Mouse (Mus musculus): Measurements from ENCODE around the gene Fmnl3. TPM values are rescaled to one million over a fixed set of nuclear protein-coding genes. Genes with fewer than 3 reads are reported as not detected.

Gene Fmnl3
- polyA plus RNA-seq, 1 experiment, result 10.2 TPM

- Histone ChIP-seq H3K4me1 (ENCODE audit: control insufficient read depth, insufficient read depth, low read length) (no peaks in the 10 kb centered on the region), H3K9me3 (replicated peaks; ENCODE audit: control insufficient read depth, insufficient read depth, low read length, poor library complexity, severe bottlenecking) (no peaks in the 10 kb centered on the region), H3K4me3 (ENCODE audit: low read depth, low read length) (no peak overlapping the region), H3K27me3 (ENCODE audit: control insufficient read depth, insufficient read depth, low read length, poor library complexity, severe bottlenecking) (no peaks in the 10 kb centered on the region), H3K36me3 (ENCODE audit: control insufficient read depth, insufficient read depth, low read length, poor library complexity, severe bottlenecking) (peaks cover 35% of the 10 kb centered on the region), H3K9ac (ENCODE audit: low read depth, poor library complexity, severe bottlenecking) (no peak overlapping the region), H3K27ac (ENCODE audit: insufficient read depth, low read length) (no peak overlapping the region)
- no peak for TF ChIP-seq EP300 (IDR thresholded peaks at IDR 0.05; ENCODE audit: insufficient read depth, low read depth, low read length)
- no peak for TF ChIP-seq CTCF (IDR thresholded peaks at IDR 0.05; ENCODE audit: low read depth, low read length)
- no peak for TF ChIP-seq POLR2A (IDR thresholded peaks at IDR 0.05; ENCODE audit: insufficient read depth, low read length)
These were observed 59.7 kb downstream of the Fmnl3 start for GRCm38 (mm10) chr15:99310617-99311016.

DNA sequence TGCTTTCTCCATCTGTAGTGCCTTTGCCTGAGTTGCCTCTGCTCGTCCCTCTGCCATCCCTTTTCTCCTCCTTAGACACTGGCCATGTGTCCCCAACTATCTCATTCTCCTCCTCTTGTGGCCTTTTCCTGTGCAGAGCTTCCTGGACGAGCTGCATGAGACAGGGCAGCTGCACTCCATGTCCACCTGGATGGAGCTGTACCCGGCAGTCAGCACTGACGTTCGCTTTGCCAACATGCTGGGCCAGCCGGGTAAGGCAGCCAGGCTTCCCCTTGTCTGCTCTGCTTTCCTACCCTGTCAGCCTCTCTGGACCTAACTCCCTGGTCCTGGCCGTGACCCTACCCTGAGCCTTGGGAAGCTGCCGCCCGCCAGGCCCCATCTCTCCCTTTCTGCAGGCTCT lies 60.7 kb downstream of the Fmnl3 start:
- Histone ChIP-seq H3K36me3 (ENCODE audit: control insufficient read depth, insufficient read depth, low read length, poor library complexity, severe bottlenecking) (peaks cover 37% of the 10 kb centered on the region), H3K27ac (ENCODE audit: insufficient read depth, low read length) (no peak overlapping the region)

GRCm38 (mm10) chr15:99307476-99307875 lies 62.8 kb downstream of the Fmnl3 start:
- Histone ChIP-seq H3K4me3 (ENCODE audit: low read depth, low read length) (no peak overlapping the region), H3K4me1 (ENCODE audit: control insufficient read depth, insufficient read depth, low read length) (no peaks in the 10 kb centered on the region), H3K9me3 (replicated peaks; ENCODE audit: control insufficient read depth, insufficient read depth, low read length, poor library complexity, severe bottlenecking) (no peaks in the 10 kb centered on the region), H3K27me3 (ENCODE audit: control insufficient read depth, insufficient read depth, low read length, poor library complexity, severe bottlenecking) (no peaks in the 10 kb centered on the region), H3K27ac (ENCODE audit: insufficient read depth, low read length) (no peak overlapping the region), H3K36me3 (ENCODE audit: control insufficient read depth, insufficient read depth, low read length, poor library complexity, severe bottlenecking) (peaks cover 37% of the 10 kb centered on the region), H3K9ac (ENCODE audit: low read depth, poor library complexity, severe bottlenecking) (no peak overlapping the region)
- TF ChIP-seq POLR2A (IDR thresholded peaks at IDR 0.05; ENCODE audit: insufficient read depth, low read length) (no peak), CTCF (IDR thresholded peaks at IDR 0.05; ENCODE audit: low read depth, low read length) (no peak), EP300 (IDR thresholded peaks at IDR 0.05; ENCODE audit: insufficient read depth, low read depth, low read length) (no peak)

More for the DNA sequence above, 60.7 kb downstream of the Fmnl3 start:
- Histone ChIP-seq H3K27me3 (ENCODE audit: control insufficient read depth, insufficient read depth, low read length, poor library complexity, severe bottlenecking) (no peaks in the 10 kb centered on the region), H3K9ac (ENCODE audit: low read depth, poor library complexity, severe bottlenecking) (no peak overlapping the region), H3K4me3 (ENCODE audit: low read depth, low read length) (no peak overlapping the region), H3K9me3 (replicated peaks; ENCODE audit: control insufficient read depth, insufficient read depth, low read length, poor library complexity, severe bottlenecking) (no peaks in the 10 kb centered on the region), H3K4me1 (ENCODE audit: control insufficient read depth, insufficient read depth, low read length) (no peaks in the 10 kb centered on the region)
- TF ChIP-seq EP300 (IDR thresholded peaks at IDR 0.05; ENCODE audit: insufficient read depth, low read depth, low read length), result no peak
- no peak for TF ChIP-seq POLR2A (IDR thresholded peaks at IDR 0.05; ENCODE audit: insufficient read depth, low read length)
- TF ChIP-seq CTCF (IDR thresholded peaks at IDR 0.05; ENCODE audit: low read depth, low read length), result no peak

DNA sequence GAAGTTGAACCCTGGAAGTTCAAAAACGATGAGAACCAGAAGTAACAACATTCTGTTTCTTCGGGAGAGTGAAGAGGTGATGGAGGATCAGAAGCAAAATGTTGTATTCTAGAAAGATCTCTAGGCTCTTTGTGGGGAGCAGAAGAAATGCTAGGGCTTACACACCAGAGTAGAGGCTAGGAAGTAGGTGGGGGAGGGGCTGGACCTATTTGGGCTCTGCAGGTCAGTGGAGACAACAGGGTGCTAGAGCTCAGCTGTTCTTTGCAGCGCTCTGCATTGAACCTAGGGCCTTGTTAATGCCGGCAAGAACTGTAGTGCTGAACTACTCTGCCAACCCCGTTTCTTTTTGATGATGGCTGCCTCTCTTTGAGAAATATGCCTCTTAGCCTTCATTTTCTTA lies 74.1 kb downstream of the Fmnl3 start:
- TF ChIP-seq EP300 (IDR thresholded peaks at IDR 0.05; ENCODE audit: insufficient read depth, low read depth, low read length) (no peak), POLR2A (IDR thresholded peaks at IDR 0.05; ENCODE audit: insufficient read depth, low read length) (no peak)
- H3K4me1 ChIP-seq (ENCODE audit: control insufficient read depth, insufficient read depth, low read length), result no peaks in the 10 kb centered on the region
- peak overlapping the region; percentile 91; the same call in 1 of the 2 replicates for H3K27ac ChIP-seq (ENCODE audit: insufficient read depth, low read length)
- no peaks in the 10 kb centered on the region for H3K36me3 ChIP-seq (ENCODE audit: control insufficient read depth, insufficient read depth, low read length, poor library complexity, severe bottlenecking)
- no peaks in the 10 kb centered on the region for H3K27me3 ChIP-seq (ENCODE audit: control insufficient read depth, insufficient read depth, low read length, poor library complexity, severe bottlenecking)
- no peak overlapping the region; the same call in 1 of the 2 replicates for H3K4me3 ChIP-seq (ENCODE audit: low read depth, low read length)
- no peaks in the 10 kb centered on the region for H3K9me3 ChIP-seq (replicated peaks; ENCODE audit: control insufficient read depth, insufficient read depth, low read length, poor library complexity, severe bottlenecking)
- peak overlapping the region; percentile 75 for H3K9ac ChIP-seq (ENCODE audit: low read depth, poor library complexity, severe bottlenecking)

DNA sequence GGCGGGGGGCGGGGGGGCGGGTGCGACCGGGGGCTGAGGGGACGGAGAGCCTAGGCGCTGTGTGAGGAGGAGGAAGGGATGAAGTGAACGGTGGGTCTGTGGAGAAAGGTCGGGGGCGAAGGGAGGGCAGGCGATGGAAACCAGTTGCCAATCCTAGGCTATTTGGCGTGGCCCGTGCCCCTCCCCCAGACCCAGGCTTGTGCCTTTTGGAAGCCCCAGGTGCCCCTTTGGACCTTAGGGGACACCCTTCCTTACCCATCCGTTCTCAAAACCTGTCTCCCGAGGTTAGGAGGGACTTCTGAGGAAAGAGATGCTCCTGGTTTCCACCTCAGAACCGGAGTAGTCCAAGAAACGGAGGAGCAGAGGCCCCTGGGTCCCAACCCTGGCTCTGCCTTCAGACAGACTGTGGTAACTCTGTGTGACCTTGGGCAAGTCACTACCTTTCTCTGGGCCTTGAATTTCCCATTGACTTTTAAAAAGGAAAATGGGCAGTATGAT lies 74.7 kb downstream of the Fmnl3 start, which contains the start of gene Fam186b:
Gene Fam186b (minus strand): TSS at position 405 of the 498 bp plus-strand sequence.
- H3K27ac ChIP-seq (ENCODE audit: insufficient read depth, low read length), result peak within 1 kb of the TSS; percentile 91
- peak within 1 kb of the TSS; percentile 75 for H3K9ac ChIP-seq (ENCODE audit: low read depth, poor library complexity, severe bottlenecking)
- H3K27me3 ChIP-seq (ENCODE audit: control insufficient read depth, insufficient read depth, low read length, poor library complexity, severe bottlenecking), result no peaks in the 10 kb centered on the region
- TF ChIP-seq EP300 (IDR thresholded peaks at IDR 0.05; ENCODE audit: insufficient read depth, low read depth, low read length) (no peak), POLR2A (IDR thresholded peaks at IDR 0.05; ENCODE audit: insufficient read depth, low read length) (no peak), CTCF (IDR thresholded peaks at IDR 0.05; ENCODE audit: low read depth, low read length) (no peak)
- no peaks in the 10 kb centered on the region for H3K36me3 ChIP-seq (ENCODE audit: control insufficient read depth, insufficient read depth, low read length, poor library complexity, severe bottlenecking)
- no peaks in the 10 kb centered on the region for H3K9me3 ChIP-seq (replicated peaks; ENCODE audit: control insufficient read depth, insufficient read depth, low read length, poor library complexity, severe bottlenecking)
- H3K4me3 ChIP-seq (ENCODE audit: low read depth, low read length), result peak within 1 kb of the TSS; percentile 90
- H3K4me1 ChIP-seq (ENCODE audit: control insufficient read depth, insufficient read depth, low read length), result no peaks in the 10 kb centered on the region

- peak within 1 kb of the TSS; percentile 91 for H3K27ac ChIP-seq (ENCODE audit: insufficient read depth, low read length)
- H3K9me3 ChIP-seq (replicated peaks; ENCODE audit: control insufficient read depth, insufficient read depth, low read length, poor library complexity, severe bottlenecking), result no peaks in the 10 kb centered on the region
- H3K27me3 ChIP-seq (ENCODE audit: control insufficient read depth, insufficient read depth, low read length, poor library complexity, severe bottlenecking), result no peaks in the 10 kb centered on the region
- no peaks in the 10 kb centered on the region for H3K4me1 ChIP-seq (ENCODE audit: control insufficient read depth, insufficient read depth, low read length)
- peak within 1 kb of the TSS; percentile 75 for H3K9ac ChIP-seq (ENCODE audit: low read depth, poor library complexity, severe bottlenecking)
- TF ChIP-seq POLR2A (IDR thresholded peaks at IDR 0.05; ENCODE audit: insufficient read depth, low read length), result peak; percentile 70
- no peak for TF ChIP-seq CTCF (IDR thresholded peaks at IDR 0.05; ENCODE audit: low read depth, low read length)
- no peak for TF ChIP-seq EP300 (IDR thresholded peaks at IDR 0.05; ENCODE audit: insufficient read depth, low read depth, low read length)
- peak within 1 kb of the TSS; percentile 90 for H3K4me3 ChIP-seq (ENCODE audit: low read depth, low read length)
- no peaks in the 10 kb centered on the region for H3K36me3 ChIP-seq (ENCODE audit: control insufficient read depth, insufficient read depth, low read length, poor library complexity, severe bottlenecking)
These were observed 75.4 kb downstream of the Fmnl3 start, which contains the start of gene Prpf40b for GRCm38 (mm10) chr15:99294813-99295374. Gene Prpf40b, plus strand, starts transcription at chr15:99295087.

All from ES-Bruce4 (cell line).